Mouse (Mus musculus) limb, embryonic 10.5 days (tissue): ENCODE measurements around the gene Rtn1. TPM values are rescaled to one million over a fixed set of nuclear protein-coding genes. Genes with fewer than 3 reads are reported as not detected.
"Not testable (repeated sequence)": the region's sequence is repeated elsewhere in the genome, so short reads cannot be mapped to it uniquely, and the experiment has no call there.

ENCODE experiments used
- DNase-seq: peaks from one replicate; pipeline ENCODE4 v3.0.0-alpha.2; 2017; ENCODE audit warnings: low spot score
- H3K27ac ChIP-seq: fragments of 300-500 bp; sonication (generic); 2 replicates; pipeline ENCODE4 v1.5.1; 2016; ENCODE audit warnings: mild to moderate bottlenecking
- H3K27me3 ChIP-seq: fragments of 300-500 bp; sonication (generic); 2 replicates; pipeline ENCODE4 v1.6.1; 2016; ENCODE audit warnings: low read depth, mild to moderate bottlenecking; ENCODE audit not compliant: poor library complexity, severe bottlenecking
- H3K36me3 ChIP-seq: fragments of 300-500 bp; sonication (generic); 2 replicates; pipeline ENCODE4 v1.6.1; 2016; ENCODE audit warnings: mild to moderate bottlenecking, moderate library complexity
- H3K4me1 ChIP-seq: fragments of 300-500 bp; sonication (generic); 2 replicates; pipeline ENCODE4 v1.6.1; 2016
- H3K4me3 ChIP-seq: fragments of 300-500 bp; sonication (generic); 2 replicates; pipeline ENCODE4 v1.5.1; 2016; ENCODE audit warnings: mild to moderate bottlenecking, moderate library complexity
- H3K9me3 ChIP-seq: fragments of 300-500 bp; sonication (generic); replicated peaks from 2 replicates; pipeline ENCODE4 v1.6.1; 2016; ENCODE audit warnings: mild to moderate bottlenecking
- WGBS: fragments of 180-500 bp; shearing (Covaris S2); methylation state at CpG from one replicate; pipeline ENCODE4 v1.1.7; 2016; 5-methylcytosine and 5-hydroxymethylcytosine counted together
- polyA plus RNA-seq: library from polyadenylated mRNA; unstranded; fragments of >200 nt; fragmentation: Nextera tagmentation; extraction: Ambion mirVana; gene quantifications from 2 replicates; pipeline ENCODE4 v1.2.1, GENCODE M21; 2016

Gene Rtn1
- polyA plus RNA-seq, 1 experiment from 2014 or later: 8.3 TPM

DNA sequence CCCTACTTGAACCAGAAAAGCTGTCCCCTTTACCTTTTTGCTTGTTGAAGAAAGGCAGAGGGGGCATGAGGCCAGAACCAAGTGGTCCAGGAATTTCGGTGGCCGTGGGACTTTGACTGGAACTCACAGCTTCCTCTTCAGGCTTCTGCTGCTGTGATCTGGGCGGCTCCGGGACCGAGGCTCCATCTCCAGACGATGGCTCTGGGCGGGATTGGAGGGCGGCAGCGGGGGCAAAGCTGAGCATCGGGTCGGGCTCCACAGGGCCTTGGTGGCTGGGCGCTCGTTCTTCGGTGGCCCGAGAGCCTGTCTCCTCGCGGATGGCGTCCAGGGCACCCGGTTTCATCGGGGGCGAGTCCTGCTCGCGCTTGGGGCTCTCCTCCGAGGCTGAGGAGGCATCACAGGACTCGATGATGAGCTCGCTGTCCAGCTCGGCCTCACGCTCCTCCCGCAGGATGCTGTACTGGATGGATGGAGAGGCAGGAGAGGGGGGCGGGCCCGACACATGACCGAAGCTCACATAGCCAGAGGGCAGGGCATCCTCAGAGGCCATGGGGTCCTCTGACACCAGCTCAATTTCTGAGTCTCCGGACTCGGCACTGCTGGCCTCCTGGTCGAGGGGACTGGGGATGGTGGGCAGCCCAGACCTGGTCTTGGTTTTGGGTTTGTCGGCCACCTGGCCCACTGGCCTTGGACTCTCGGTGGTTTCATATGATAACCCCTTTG is 105.1 kb downstream of the Rtn1 start:
- Histone ChIP-seq H3K27ac (no peak overlapping the region; the same call in 1 of the 2 replicates), H3K4me1 (peaks cover 14% of the 10 kb centered on the region), H3K4me3 (peak overlapping the region; percentile 3; the same call in 1 of the 2 replicates), H3K9me3 (no peaks in the 10 kb centered on the region), H3K27me3 (no peaks in the 10 kb centered on the region), H3K36me3 (no peaks in the 10 kb centered on the region)
- 66% methylated on average over 37 of the region's 37 CpGs for WGBS
- DNase-seq: no peak

DNA sequence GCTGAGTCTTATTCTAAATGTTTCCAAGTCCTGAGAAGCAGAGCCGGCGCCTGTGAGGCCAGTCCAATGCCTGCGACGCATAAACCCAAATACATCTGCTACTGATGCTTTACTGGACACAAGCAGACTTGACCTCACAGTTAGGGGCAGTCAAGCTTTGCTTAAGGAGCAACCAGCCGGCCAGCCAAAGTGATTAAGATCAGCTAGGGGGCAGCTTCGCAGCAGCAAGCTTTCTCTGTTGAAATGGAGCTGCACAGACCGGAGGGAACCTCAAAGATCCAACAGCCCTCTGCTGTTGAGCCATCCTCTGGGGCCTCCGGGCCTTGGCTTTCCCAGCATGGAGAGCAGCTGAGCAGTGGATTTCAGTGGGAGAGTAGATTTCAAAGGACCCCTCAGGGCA is 107.4 kb downstream of the Rtn1 start:
- Histone ChIP-seq H3K27me3 (no peaks in the 10 kb centered on the region), H3K27ac (no peak overlapping the region), H3K4me3 (no peak overlapping the region), H3K9me3 (no peaks in the 10 kb centered on the region), H3K36me3 (no peaks in the 10 kb centered on the region), H3K4me1 (peaks cover 14% of the 10 kb centered on the region)
- DNase-seq: no peak
- WGBS: 55% methylated on average over 8 of the region's 8 CpGs

DNA sequence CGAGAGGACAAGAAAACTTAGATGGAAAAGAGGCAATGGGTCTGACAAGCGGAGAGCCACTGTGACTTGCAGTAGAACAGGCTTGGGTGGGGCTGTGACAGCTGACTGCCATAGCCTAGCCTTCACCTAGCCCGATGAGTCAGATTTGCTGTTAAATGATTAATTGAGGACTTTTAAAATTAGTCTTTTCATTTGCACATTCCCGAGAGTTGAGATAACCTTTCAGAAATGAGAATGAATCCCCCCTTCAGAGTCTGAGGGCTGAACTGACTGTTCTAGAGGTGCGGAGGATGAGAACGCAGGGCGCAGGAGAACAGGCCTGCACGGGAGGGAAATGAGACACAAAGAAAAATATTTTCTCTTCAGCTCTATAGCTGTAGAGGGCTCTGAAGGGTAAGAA is 107.9 kb downstream of the Rtn1 start:
- no peak for DNase-seq
- Histone ChIP-seq H3K9me3 (no peaks in the 10 kb centered on the region), H3K27me3 (no peaks in the 10 kb centered on the region), H3K27ac (no peak overlapping the region), H3K4me1 (peaks cover 14% of the 10 kb centered on the region), H3K36me3 (no peaks in the 10 kb centered on the region), H3K4me3 (no peak overlapping the region)
- WGBS: 87% methylated on average over 8 of the region's 8 CpGs

DNA sequence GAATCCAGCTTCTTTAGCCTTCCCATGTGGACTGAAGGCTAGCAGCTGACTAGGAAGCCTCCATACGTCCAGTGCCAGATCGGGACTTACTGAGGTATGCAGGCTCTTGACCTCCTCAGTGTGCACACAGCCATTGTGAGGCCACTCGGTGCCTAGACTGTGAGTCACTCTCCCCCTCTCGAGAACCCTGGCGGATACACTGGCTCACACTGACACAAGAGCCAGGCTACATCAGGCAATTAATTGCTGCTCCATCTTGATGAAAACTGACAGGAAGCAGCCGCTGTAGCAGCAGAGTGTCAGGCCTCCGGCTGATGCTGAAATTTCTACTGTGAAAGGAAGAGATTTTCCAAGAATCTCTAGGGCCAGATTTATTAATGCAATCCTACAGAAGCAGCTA is 110.6 kb downstream of the Rtn1 start:
- Histone ChIP-seq H3K4me1 (peaks cover 6% of the 10 kb centered on the region; the same call in 1 of the 2 replicates), H3K27me3 (no peaks in the 10 kb centered on the region), H3K36me3 (no peaks in the 10 kb centered on the region), H3K27ac (no peak overlapping the region), H3K4me3 (no peak overlapping the region), H3K9me3 (no peaks in the 10 kb centered on the region)
- 80% methylated on average over 7 of the region's 7 CpGs for WGBS
- no peak for DNase-seq

- no peak for DNase-seq
- Histone ChIP-seq H3K36me3 (no peaks in the 10 kb centered on the region), H3K4me3 (no peak overlapping the region), H3K4me1 (peaks cover 4% of the 10 kb centered on the region; the same call in 1 of the 2 replicates), H3K27me3 (no peaks in the 10 kb centered on the region), H3K9me3 (no peaks in the 10 kb centered on the region), H3K27ac (no peak overlapping the region)
- 94% methylated on average over 5 of the region's 5 CpGs for WGBS
These were observed 112.3 kb downstream of the Rtn1 start for GRCm38 (mm10) chr12:72296552-72296951.

DNA sequence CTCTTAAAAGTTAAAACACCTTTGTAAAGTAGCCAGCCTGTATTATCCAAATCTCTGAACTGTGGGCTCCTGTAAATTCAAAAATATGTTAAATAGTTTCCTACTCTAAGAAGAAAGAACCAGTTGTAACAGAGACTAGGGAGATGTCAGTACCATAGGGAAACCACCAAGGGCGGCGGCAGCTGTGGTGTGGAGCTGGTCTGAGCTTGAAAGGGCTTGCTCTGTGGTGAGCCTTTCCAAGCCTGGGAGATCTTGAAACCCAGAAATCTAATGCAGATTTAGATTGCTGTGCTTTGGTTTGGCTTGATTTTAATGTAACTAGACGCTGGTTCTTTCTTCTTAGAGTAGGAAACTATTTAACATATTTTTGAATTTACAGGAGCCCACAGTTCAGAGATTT is 115.7 kb downstream of the Rtn1 start:
- not testable (repeated sequence) for H3K4me3 ChIP-seq, H3K9me3 ChIP-seq, H3K36me3 ChIP-seq, H3K4me1 ChIP-seq, DNase-seq, H3K27me3 ChIP-seq, H3K27ac ChIP-seq
- 88% methylated on average over 3 of the region's 3 CpGs for WGBS

DNA sequence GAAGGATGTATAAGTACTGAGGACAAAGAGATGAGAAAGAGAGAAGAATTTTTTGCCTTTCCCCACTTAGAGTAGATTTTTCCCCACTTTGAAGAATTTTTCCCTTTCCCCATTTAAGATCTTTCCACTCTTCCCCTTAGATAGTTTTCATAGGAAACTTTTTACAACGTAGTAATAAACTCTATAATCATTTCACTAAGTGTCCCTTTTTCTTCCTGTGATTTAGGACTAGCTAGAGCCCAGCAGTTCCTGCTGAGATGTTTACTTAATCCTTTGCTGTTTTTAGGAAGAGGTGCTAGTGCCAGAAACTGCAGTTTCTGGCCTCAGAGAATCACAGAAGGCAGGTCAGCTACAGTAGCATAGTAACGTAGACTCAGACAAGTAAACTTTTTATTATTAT is 116.3 kb downstream of the Rtn1 start:
- H3K27me3 ChIP-seq: no peaks in the 10 kb centered on the region
- H3K36me3 ChIP-seq: no peaks in the 10 kb centered on the region
- 77% methylated on average over 2 of the region's 2 CpGs for WGBS
- 0 out of 2 replicates have a peak, but pooled peaks cover 2% of the 10 kb centered on the region for H3K9me3 ChIP-seq
- no peak overlapping the region for H3K4me3 ChIP-seq
- no peaks in the 10 kb centered on the region for H3K4me1 ChIP-seq
- DNase-seq: no peak
- no peak overlapping the region for H3K27ac ChIP-seq

GRCm38 (mm10) chr12:72291266-72291665 is 117.6 kb downstream of the Rtn1 start:
- Histone ChIP-seq H3K4me1 (no peaks in the 10 kb centered on the region), H3K36me3 (no peaks in the 10 kb centered on the region)

DNA sequence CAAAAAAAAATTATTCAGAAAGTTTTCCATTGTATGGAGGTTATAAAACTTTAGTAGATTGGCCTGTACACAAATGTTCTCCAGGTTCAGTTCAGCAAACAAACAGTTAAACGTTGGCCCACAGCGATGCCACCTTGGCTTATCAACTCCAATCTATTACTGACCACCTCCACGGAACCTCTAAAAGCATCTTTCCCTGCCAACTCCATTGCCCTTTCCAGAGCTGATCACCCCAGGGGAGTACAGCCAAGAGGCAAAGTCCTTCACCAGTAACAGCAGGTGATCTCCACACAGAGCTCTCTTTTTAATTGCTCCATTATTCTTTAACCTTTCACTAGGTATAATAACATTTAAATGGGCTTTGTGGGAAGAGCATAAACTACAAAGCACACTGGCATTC is 120.6 kb downstream of the Rtn1 start:
- WGBS: 76% methylated on average over 3 of the region's 3 CpGs
- Histone ChIP-seq H3K4me1 (no peaks in the 10 kb centered on the region), H3K4me3 (no peak overlapping the region)

More at GRCm38 (mm10) chr12:72291266-72291665, 117.6 kb downstream of the Rtn1 start:
- DNase-seq: no peak
- 95% methylated on average over 4 of the region's 4 CpGs for WGBS
- H3K27ac ChIP-seq: no peak overlapping the region
- H3K4me3 ChIP-seq: no peak overlapping the region
- no peaks in the 10 kb centered on the region for H3K27me3 ChIP-seq
- H3K9me3 ChIP-seq: 0 out of 2 replicates have a peak, but pooled peaks cover 2% of the 10 kb centered on the region

DNA sequence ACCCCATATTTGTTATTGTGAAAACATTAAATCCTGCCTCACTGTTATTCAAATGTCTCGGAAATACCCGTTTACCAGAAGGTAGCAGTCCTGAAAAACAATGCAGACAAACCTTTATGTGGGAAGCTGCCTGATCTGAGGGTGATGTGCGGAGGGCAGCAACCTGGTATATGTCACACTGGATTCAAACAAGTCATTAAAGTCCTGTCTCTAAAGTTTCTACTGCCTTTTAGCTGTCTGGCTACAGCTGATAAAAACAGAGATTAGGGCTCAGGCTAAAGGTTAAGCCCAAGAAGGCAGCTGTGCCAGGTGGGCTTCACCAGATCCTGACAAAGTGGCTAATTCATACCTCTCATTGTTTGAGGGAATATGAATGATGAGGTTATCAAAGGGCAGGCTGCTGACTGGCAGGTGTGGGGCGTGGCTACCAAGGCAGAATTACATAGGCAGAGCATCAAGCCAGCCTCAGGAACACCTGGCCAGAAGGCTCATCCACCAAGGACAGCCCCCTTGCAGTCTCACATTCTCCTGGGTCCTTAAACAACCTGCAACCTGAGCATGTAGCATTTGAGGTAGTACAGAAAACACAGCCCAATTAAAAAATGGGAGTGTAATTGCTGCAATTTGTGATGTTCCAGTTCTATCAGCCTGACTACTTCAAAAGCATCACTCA is 121.4 kb downstream of the Rtn1 start:
- 56% methylated on average over 4 of the region's 4 CpGs for WGBS
- H3K27me3 ChIP-seq: no peaks in the 10 kb centered on the region
- no peak for DNase-seq

More for the DNA sequence above, 120.6 kb downstream of the Rtn1 start:
- Histone ChIP-seq H3K27me3 (no peaks in the 10 kb centered on the region), H3K27ac (no peak overlapping the region), H3K9me3 (0 out of 2 replicates have a peak, but pooled peaks cover 2% of the 10 kb centered on the region), H3K36me3 (no peaks in the 10 kb centered on the region)
- no peak for DNase-seq

GRCm38 (mm10) chr12:72285366-72286345 is 123.2 kb downstream of the Rtn1 start:
- H3K9me3 ChIP-seq: no peaks in the 10 kb centered on the region
- no peak for DNase-seq
- no peak overlapping the region for H3K27ac ChIP-seq
- WGBS: 91% methylated on average over 25 of the region's 25 CpGs
- no peak overlapping the region for H3K4me3 ChIP-seq
- H3K36me3 ChIP-seq: no peaks in the 10 kb centered on the region
- H3K27me3 ChIP-seq: no peaks in the 10 kb centered on the region
- H3K4me1 ChIP-seq: no peaks in the 10 kb centered on the region

More for the DNA sequence above, 121.4 kb downstream of the Rtn1 start:
- Histone ChIP-seq H3K9me3 (0 out of 2 replicates have a peak, but pooled peaks cover 2% of the 10 kb centered on the region), H3K36me3 (no peaks in the 10 kb centered on the region), H3K27ac (no peak overlapping the region), H3K4me3 (no peak overlapping the region), H3K4me1 (no peaks in the 10 kb centered on the region)

GRCm38 (mm10) chr12:72284576-72284975 is 124.3 kb downstream of the Rtn1 start:
- Histone ChIP-seq H3K27me3 (no peaks in the 10 kb centered on the region), H3K4me1 (no peaks in the 10 kb centered on the region), H3K27ac (no peak overlapping the region), H3K4me3 (no peak overlapping the region), H3K9me3 (no peaks in the 10 kb centered on the region), H3K36me3 (no peaks in the 10 kb centered on the region)
- 92% methylated on average over 7 of the region's 7 CpGs for WGBS
- DNase-seq: no peak
